In genomic region chr13:41491981-41492702, GRCm38 (mm10) we compare ENCODE assay signal across 1 mouse cellular context.
TF ChIP-seq lines count a peak whose summit lies in the region.

No protein-coding gene starts in this region.

TF ChIP-seq in CH12.LX, 34 proteins besides CTCF, POLR2A, EP300 and RAD21:
- TF ChIP-seq POLR2AphosphoS2 (IDR thresholded peaks at IDR 0.05; ENCODE audit: low read depth, low read length): no peak
- no peak for TF ChIP-seq USF1 (IDR thresholded peaks at IDR 0.05; ENCODE audit: low read depth, low read length)
- TF ChIP-seq HCFC1 (IDR thresholded peaks at IDR 0.05; ENCODE audit: low read depth, low read length): no peak
- TF ChIP-seq SMC3 (IDR thresholded peaks at IDR 0.05; ENCODE audit: low read depth, low read length): no peak
- TF ChIP-seq MXI1 (IDR thresholded peaks at IDR 0.05; ENCODE audit: low read depth, low read length): 0 out of 2 replicates have a peak, but pooled peaks have one; percentile 27
TF ChIP-seq in CH12.LX: peak in this region for 1.
